Mouse (Mus musculus) liver, embryonic 16.5 days (tissue): Measurements from ENCODE around the gene Sardh. TPM values are rescaled to one million over a fixed set of nuclear protein-coding genes. Genes with fewer than 3 reads are reported as not detected.

Experiments
- ATAC-seq: fragments of 200-750 bp; cut with Nextera tagmentation; 2 replicates; pipeline ENCODE4 v1.8.0; 2017; ENCODE audit warnings: low read depth, mild to moderate bottlenecking, moderate number of reproducible peaks, moderate library complexity
- H3K27ac ChIP-seq: fragments of 300-500 bp; sonication (generic); 2 replicates; pipeline ENCODE4 v1.5.1; 2014; ENCODE audit warnings: mild to moderate bottlenecking, low read length
- H3K27me3 ChIP-seq: fragments of 300-500 bp; sonication (generic); 2 replicates; pipeline ENCODE4 v1.6.1; 2014; ENCODE audit warnings: low read depth, low read length, mixed read lengths; ENCODE audit not compliant: control insufficient read depth, insufficient read depth
- H3K36me3 ChIP-seq: fragments of 300-500 bp; sonication (generic); 2 replicates; pipeline ENCODE4 v1.6.1; 2014; ENCODE audit warnings: mild to moderate bottlenecking; ENCODE audit not compliant: control insufficient read depth, insufficient read depth
- H3K4me1 ChIP-seq: fragments of 300-500 bp; sonication (generic); 2 replicates; pipeline ENCODE4 v1.6.1; 2014; ENCODE audit warnings: low read depth, low read length, mixed read lengths; ENCODE audit not compliant: control insufficient read depth
- H3K4me2 ChIP-seq: fragments of 300-500 bp; sonication (generic); 2 replicates; pipeline ENCODE4 v1.6.1; 2014; ENCODE audit warnings: low read depth, low read length, mixed read lengths
- H3K4me3 ChIP-seq: fragments of 300-500 bp; sonication (generic); 2 replicates; pipeline ENCODE4 v1.5.1; 2014; ENCODE audit warnings: low read depth, mild to moderate bottlenecking, low read length
- H3K9ac ChIP-seq: fragments of 300-500 bp; sonication (generic); 2 replicates; pipeline ENCODE4 v1.6.1; 2014; ENCODE audit warnings: low read depth, low read length
- H3K9me3 ChIP-seq: fragments of 300-500 bp; sonication (generic); replicated peaks from 2 replicates; pipeline ENCODE4 v1.6.1; 2016; ENCODE audit warnings: low read length; ENCODE audit not compliant: control insufficient read depth
- WGBS: fragments of 180-500 bp; shearing (Covaris S2); extraction: QIAGEN DNeasy Blood & Tissue Kit; methylation state at CpG from one replicate; pipeline ENCODE4 v1.1.7; 2014; ENCODE audit not compliant: insufficient replicate concordance; 5-methylcytosine and 5-hydroxymethylcytosine counted together
- polyA plus RNA-seq: library from polyadenylated mRNA; unstranded; fragments of >200 nt; fragmentation: Nextera tagmentation; extraction: Ambion mirVana; gene quantifications from 2 replicates; pipeline ENCODE4 v1.2.1, GENCODE M21; 2015

The Sardh gene
- polyA plus RNA-seq, 1 experiment from 2014 or later, result 78.4 TPM

- no peak for ATAC-seq
- Histone ChIP-seq H3K36me3 (no peaks in the 10 kb centered on the region), H3K9ac (no peak overlapping the region), H3K4me1 (no peaks in the 10 kb centered on the region; the same call in 1 of the 2 replicates), H3K27me3 (no peaks in the 10 kb centered on the region), H3K9me3 (no peaks in the 10 kb centered on the region), H3K27ac (no peak overlapping the region), H3K4me3 (no peak overlapping the region), H3K4me2 (no peak overlapping the region)
- 49% methylated on average over 8 of the region's 8 CpGs for WGBS
Measured at GRCm38 (mm10) chr2:27211966-27212893, 35.9 kb downstream of the Sardh start.

- Histone ChIP-seq H3K9ac (no peak overlapping the region), H3K9me3 (no peaks in the 10 kb centered on the region), H3K27ac (no peak overlapping the region), H3K36me3 (no peaks in the 10 kb centered on the region), H3K4me3 (no peak overlapping the region), H3K4me1 (no peaks in the 10 kb centered on the region; the same call in 1 of the 2 replicates), H3K4me2 (no peak overlapping the region), H3K27me3 (no peaks in the 10 kb centered on the region)
- WGBS, result 59% methylated on average over 12 of the region's 12 CpGs
- no peak for ATAC-seq
Measured at GRCm38 (mm10) chr2:27210676-27211210, 37.4 kb downstream of the Sardh start.

- Histone ChIP-seq H3K27ac (no peak overlapping the region), H3K4me1 (no peaks in the 10 kb centered on the region; the same call in 1 of the 2 replicates), H3K4me2 (no peak overlapping the region), H3K27me3 (no peaks in the 10 kb centered on the region), H3K36me3 (no peaks in the 10 kb centered on the region), H3K9ac (no peak overlapping the region), H3K9me3 (no peaks in the 10 kb centered on the region), H3K4me3 (no peak overlapping the region)
- WGBS, result 35% methylated on average over 7 of the region's 7 CpGs
- no peak for ATAC-seq
Measured at GRCm38 (mm10) chr2:27210255-27210654, 37.9 kb downstream of the Sardh start.

GRCm38 (mm10) chr2:27209816-27210215 is 38.3 kb downstream of the Sardh start:
- H3K36me3 ChIP-seq, result no peaks in the 10 kb centered on the region
- H3K9ac ChIP-seq, result no peak overlapping the region
- ATAC-seq, result 0 out of 2 replicates have a peak, but pooled peaks have one; percentile 38
- no peaks in the 10 kb centered on the region; the same call in 1 of the 2 replicates for H3K4me1 ChIP-seq
- H3K4me2 ChIP-seq, result no peak overlapping the region
- no peak overlapping the region for H3K27ac ChIP-seq
- WGBS, result 26% methylated on average over 5 of the region's 5 CpGs
- no peaks in the 10 kb centered on the region for H3K9me3 ChIP-seq
- no peaks in the 10 kb centered on the region for H3K27me3 ChIP-seq
- no peak overlapping the region for H3K4me3 ChIP-seq

GRCm38 (mm10) chr2:27209370-27209769 is 38.8 kb downstream of the Sardh start:
- 59% methylated on average over 9 of the region's 9 CpGs for WGBS
- no peak overlapping the region for H3K9ac ChIP-seq
- H3K4me3 ChIP-seq, result no peak overlapping the region
- no peak overlapping the region for H3K27ac ChIP-seq
- H3K36me3 ChIP-seq, result no peaks in the 10 kb centered on the region
- no peaks in the 10 kb centered on the region for H3K27me3 ChIP-seq
- no peaks in the 10 kb centered on the region; the same call in 1 of the 2 replicates for H3K4me1 ChIP-seq
- no peak overlapping the region for H3K4me2 ChIP-seq
- no peaks in the 10 kb centered on the region for H3K9me3 ChIP-seq
- ATAC-seq, result no peak

GRCm38 (mm10) chr2:27207126-27207525 is 41.0 kb downstream of the Sardh start:
- H3K9me3 ChIP-seq, result no peaks in the 10 kb centered on the region
- H3K4me1 ChIP-seq, result no peaks in the 10 kb centered on the region; the same call in 1 of the 2 replicates
- H3K4me2 ChIP-seq, result no peak overlapping the region
- no peak overlapping the region for H3K4me3 ChIP-seq
- peak; percentile 51; the same call in 1 of the 2 replicates for ATAC-seq
- H3K27me3 ChIP-seq, result no peaks in the 10 kb centered on the region
- H3K9ac ChIP-seq, result no peak overlapping the region
- 64% methylated on average over 5 of the region's 5 CpGs for WGBS
- H3K27ac ChIP-seq, result no peak overlapping the region
- no peaks in the 10 kb centered on the region for H3K36me3 ChIP-seq

GRCm38 (mm10) chr2:27206128-27206797 is 41.9 kb downstream of the Sardh start:
- no peak overlapping the region for H3K4me3 ChIP-seq
- no peaks in the 10 kb centered on the region for H3K9me3 ChIP-seq
- H3K4me2 ChIP-seq, result no peak overlapping the region
- no peaks in the 10 kb centered on the region; the same call in 1 of the 2 replicates for H3K4me1 ChIP-seq
- no peak overlapping the region for H3K9ac ChIP-seq
- H3K27me3 ChIP-seq, result no peaks in the 10 kb centered on the region
- no peaks in the 10 kb centered on the region for H3K36me3 ChIP-seq
- no peak overlapping the region for H3K27ac ChIP-seq
- 59% methylated on average over 15 of the region's 15 CpGs for WGBS
- ATAC-seq, result no peak

- Histone ChIP-seq H3K36me3 (no peaks in the 10 kb centered on the region), H3K9me3 (no peaks in the 10 kb centered on the region), H3K4me3 (no peak overlapping the region), H3K4me1 (no peaks in the 10 kb centered on the region; the same call in 1 of the 2 replicates), H3K4me2 (no peak overlapping the region), H3K9ac (no peak overlapping the region), H3K27me3 (no peaks in the 10 kb centered on the region), H3K27ac (no peak overlapping the region)
- WGBS, result 68% methylated on average over 10 of the region's 10 CpGs
- no peak for ATAC-seq
Measured at GRCm38 (mm10) chr2:27205666-27206065, 42.5 kb downstream of the Sardh start.
